Mouse (Mus musculus): Measurements from ENCODE around the gene Itih4. TPM values are rescaled to one million over a fixed set of nuclear protein-coding genes. Genes with fewer than 3 reads are reported as not detected.

The Itih4 gene
- polyA plus RNA-seq, 1 experiment from 2014 or later = not detected

DNA sequence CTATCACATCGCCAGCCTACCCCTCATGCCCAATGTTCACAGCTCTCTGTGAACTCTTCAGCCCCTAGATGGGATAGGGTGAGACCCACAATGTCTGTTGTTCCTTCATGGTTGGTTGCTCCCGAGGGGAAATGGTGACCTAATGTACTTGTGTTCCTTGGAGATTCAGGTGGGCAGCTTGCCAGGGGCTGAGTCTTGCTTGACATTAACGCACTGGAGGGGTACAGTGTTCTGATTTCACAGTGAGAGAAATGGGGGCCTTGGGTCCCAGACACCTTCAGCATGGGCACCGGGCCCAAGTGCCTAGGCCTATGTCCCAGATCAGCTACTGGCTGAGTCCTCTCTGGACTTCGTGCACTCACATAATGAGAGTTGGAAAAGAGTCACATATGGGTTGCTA is 27.1 kb downstream of the Itih4 start:
- H3K36me3 ChIP-seq = no peaks in the 10 kb centered on the region
- H3K9me3 ChIP-seq = no peaks in the 10 kb centered on the region
- ATAC-seq = no peak
- H3K9ac ChIP-seq (replicated peaks) = no peak overlapping the region
- no peak overlapping the region for H3K27ac ChIP-seq
- 94% methylated on average over 5 of the region's 5 CpGs for WGBS
- H3K4me1 ChIP-seq (replicated peaks) = no peaks in the 10 kb centered on the region
- H3K4me2 ChIP-seq (replicated peaks) = no peak overlapping the region
- H3K4me3 ChIP-seq (replicated peaks) = no peak overlapping the region
- no peaks in the 10 kb centered on the region for H3K27me3 ChIP-seq

DNA sequence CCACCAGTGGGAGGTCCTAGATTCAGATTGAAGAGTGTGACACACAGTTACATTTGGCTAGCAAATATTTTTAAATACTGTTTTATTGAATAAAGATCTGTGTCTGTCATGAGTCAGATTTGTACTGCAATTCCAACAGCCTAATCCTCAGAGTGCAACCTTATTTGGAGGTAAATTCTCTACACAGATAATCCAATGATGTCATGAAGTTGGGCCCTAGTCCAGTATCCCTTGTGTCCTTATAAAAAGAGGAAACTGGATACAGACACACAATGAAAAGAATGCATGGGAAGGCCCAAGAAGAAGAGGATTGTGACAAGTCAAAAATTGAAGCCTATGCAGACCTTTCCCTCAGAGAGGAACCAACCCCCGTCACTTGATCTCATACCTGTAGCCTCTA is 30.2 kb downstream of the Itih4 start:
- Histone ChIP-seq H3K27me3 (no peaks in the 10 kb centered on the region), H3K4me1 (replicated peaks) (no peaks in the 10 kb centered on the region), H3K4me2 (replicated peaks) (no peak overlapping the region), H3K9me3 (no peaks in the 10 kb centered on the region), H3K27ac (no peak overlapping the region), H3K4me3 (replicated peaks) (no peak overlapping the region), H3K36me3 (no peaks in the 10 kb centered on the region), H3K9ac (replicated peaks) (no peak overlapping the region)
- no peak for ATAC-seq
- 95% methylated on average over 1 of the region's 1 CpGs for WGBS

DNA sequence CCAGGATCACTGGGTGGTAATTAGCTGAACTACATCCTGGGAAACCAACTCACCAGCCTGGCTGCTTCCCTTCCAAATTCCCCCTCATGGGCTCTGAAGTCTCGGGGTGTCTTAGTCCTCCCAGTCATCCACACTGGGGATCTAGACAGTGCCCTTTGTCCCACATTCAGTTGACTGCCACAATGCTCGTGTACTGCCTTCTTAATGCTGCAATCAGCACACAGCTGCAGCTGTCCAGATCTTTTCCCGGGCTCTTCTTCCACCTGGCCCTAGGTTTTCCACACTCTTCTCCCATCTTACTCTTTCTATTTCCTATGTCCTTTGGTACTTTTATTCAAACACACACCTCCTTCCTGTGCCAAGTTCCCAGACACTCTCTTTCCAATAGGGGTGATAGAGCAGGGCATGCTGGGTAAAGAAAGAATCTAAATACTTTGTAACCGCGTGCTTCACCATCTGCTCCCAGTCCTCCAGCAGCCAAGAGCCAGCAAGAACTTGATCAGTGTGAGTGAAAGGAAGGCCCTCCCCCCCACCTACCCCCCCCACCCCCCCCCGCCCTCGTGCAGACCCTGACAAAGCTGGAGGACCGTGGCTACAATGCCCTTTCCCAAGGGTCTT is 35.9 kb downstream of the Itih4 start:
- Histone ChIP-seq H3K4me1 (replicated peaks) (0 out of 2 replicates have a peak, but pooled peaks cover 3% of the 10 kb centered on the region), H3K36me3 (no peaks in the 10 kb centered on the region), H3K27ac (no peak overlapping the region), H3K4me2 (replicated peaks) (no peak overlapping the region), H3K9me3 (no peaks in the 10 kb centered on the region), H3K4me3 (replicated peaks) (no peak overlapping the region), H3K9ac (replicated peaks) (no peak overlapping the region), H3K27me3 (no peaks in the 10 kb centered on the region)
- ATAC-seq = no peak
- WGBS = 62% methylated on average over 7 of the region's 8 CpGs

DNA sequence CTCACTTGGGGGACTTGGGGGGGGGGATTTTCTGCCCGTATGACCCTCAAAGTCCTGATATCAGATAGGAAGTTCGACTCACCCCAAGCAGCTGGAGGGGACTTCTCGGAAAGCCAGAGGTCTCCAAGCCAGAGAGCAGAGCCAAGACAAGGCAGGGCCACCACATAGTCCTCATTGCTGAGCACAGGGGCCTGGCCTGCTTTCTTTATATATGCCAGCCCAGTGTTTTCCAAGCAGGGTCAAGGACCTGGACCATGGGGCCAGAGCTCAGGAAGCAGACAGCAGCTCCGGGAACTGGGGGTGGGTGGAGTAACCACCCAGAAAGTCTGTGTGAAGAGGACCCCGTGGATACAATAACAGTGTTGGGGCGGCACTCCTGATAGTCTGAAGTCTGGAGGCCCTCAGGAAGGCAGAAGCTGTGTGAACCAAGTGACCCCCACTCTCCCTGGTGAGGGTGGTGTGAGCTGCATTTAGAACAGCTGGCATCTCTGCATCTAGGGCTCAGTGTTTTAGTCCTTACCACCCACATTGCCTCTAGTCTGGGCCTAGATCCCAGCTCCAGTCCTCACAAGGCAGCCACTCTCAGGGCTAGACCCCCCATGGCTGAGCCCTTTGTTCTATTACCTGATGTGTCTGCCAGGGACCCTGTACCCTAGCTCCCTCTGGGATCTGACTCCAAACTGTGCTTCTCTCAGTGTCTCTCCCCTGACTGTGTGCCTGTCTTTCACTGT is 37.3 kb downstream of the Itih4 start, which contains the start of gene Itih3:
Gene Itih3, minus strand, starts transcription at position 386 of the 731 bp plus-strand sequence.
- Histone ChIP-seq H3K36me3 (no peaks in the 10 kb centered on the region), H3K9me3 (no peaks in the 10 kb centered on the region), H3K27ac (no peak within 1 kb of the TSS), H3K9ac (replicated peaks) (no peak within 1 kb of the TSS), H3K27me3 (no peaks in the 10 kb centered on the region), H3K4me3 (replicated peaks) (no peak within 1 kb of the TSS), H3K4me2 (replicated peaks) (no peak within 1 kb of the TSS), H3K4me1 (replicated peaks) (0 out of 2 replicates have a peak, but pooled peaks cover 3% of the 10 kb centered on the region)
- 77% methylated on average over 6 of the region's 6 CpGs for WGBS
- no peak for ATAC-seq

DNA sequence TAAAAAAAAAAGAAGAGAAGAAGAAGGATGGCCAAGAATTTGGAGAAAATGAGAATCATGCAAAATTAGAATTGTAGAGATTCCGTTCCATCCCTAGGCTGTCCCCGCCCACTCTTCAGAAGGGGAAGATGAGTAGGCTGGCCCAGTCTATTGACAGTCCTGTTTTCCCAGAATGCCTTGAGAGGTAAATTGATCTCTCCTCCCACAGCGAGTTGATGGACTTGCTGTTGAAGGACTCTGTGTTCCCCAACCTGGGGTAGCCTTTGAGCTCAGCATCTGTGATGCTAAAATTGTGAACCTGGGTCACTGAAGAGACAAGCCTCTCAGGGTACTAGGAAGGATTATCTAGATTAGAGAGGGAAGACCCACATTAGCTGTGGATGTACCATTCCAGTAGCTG is 39.2 kb downstream of the Itih4 start:
- Histone ChIP-seq H3K36me3 (no peaks in the 10 kb centered on the region), H3K27ac (no peak overlapping the region), H3K4me1 (replicated peaks) (0 out of 2 replicates have a peak, but pooled peaks cover 3% of the 10 kb centered on the region), H3K4me3 (replicated peaks) (no peak overlapping the region), H3K9ac (replicated peaks) (no peak overlapping the region), H3K4me2 (replicated peaks) (no peak overlapping the region), H3K9me3 (no peaks in the 10 kb centered on the region), H3K27me3 (no peaks in the 10 kb centered on the region)
- no peak for ATAC-seq
- 93% methylated on average over 3 of the region's 3 CpGs for WGBS

DNA sequence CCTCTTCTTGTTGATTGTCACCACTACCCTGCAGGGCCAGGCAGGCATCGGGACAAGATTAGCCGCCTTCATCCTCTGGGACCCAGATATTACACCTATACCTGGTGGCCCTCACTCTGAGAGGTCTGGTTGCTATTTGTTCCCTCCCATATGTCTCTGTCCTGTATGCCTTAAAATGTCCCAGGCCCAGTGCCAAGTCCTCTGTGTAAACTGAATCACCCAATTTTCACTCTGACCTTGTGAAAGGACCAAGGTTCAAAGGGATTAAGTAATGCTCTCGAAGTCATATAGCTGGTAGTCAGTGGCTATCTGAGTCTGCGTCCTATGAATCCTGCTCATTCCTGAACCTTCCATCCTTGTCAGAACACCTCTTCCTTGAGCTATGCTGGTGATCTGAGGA is 44.1 kb downstream of the Itih4 start:
- no peaks in the 10 kb centered on the region for H3K27me3 ChIP-seq
- no peaks in the 10 kb centered on the region for H3K4me1 ChIP-seq (replicated peaks)
- ATAC-seq = no peak
- H3K4me2 ChIP-seq (replicated peaks) = no peak overlapping the region
- no peak overlapping the region for H3K9ac ChIP-seq (replicated peaks)
- no peaks in the 10 kb centered on the region for H3K36me3 ChIP-seq
- no peak overlapping the region for H3K27ac ChIP-seq
- no peaks in the 10 kb centered on the region for H3K9me3 ChIP-seq
- WGBS = 88% methylated on average over 4 of the region's 4 CpGs
- no peak overlapping the region for H3K4me3 ChIP-seq (replicated peaks)

DNA sequence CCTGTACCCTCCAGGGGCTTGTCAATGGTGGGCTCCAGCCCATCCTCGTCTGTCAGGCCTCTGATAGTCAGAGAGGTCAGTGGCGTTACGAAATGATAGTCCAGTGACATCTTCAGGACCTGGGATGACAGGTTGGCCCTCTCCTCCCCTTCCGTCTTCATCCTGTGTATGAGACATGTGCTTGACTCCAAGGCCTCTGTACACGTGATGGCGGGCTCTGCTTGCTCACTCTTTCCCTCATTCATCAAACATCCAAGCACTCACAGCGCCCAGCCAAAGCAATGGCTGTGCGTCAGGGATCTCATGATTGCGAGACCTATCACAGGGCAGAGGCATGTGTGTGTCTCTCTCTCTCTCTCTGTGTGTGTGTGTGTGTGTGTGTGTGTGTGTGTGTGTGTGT is 47.1 kb downstream of the Itih4 start:
- H3K27me3 ChIP-seq = no peaks in the 10 kb centered on the region

DNA sequence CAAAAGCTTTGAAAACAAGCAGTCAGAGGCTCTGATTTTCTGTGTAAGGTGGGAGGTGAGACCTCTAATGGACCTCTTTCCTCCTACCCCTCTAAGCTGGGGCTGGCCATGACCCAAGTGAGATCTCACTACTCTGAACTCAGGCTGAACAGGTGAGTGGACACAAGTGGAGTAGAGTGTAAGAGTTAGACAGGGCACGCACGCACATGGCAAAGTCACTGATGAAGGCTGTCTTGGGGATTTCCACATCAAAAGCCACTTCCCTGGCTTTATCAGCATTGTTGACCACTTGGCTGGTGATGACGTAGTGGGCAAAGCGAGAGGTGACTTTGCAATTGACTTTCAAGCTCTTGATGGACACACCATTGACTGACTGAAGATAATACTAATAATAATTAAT is 56.0 kb downstream of the Itih4 start:
- ATAC-seq = no peak
- no peaks in the 10 kb centered on the region for H3K9me3 ChIP-seq
- no peak overlapping the region for H3K27ac ChIP-seq
- H3K27me3 ChIP-seq = no peaks in the 10 kb centered on the region
- H3K4me2 ChIP-seq (replicated peaks) = no peak overlapping the region
- H3K4me3 ChIP-seq (replicated peaks) = no peak overlapping the region
- no peaks in the 10 kb centered on the region for H3K4me1 ChIP-seq (replicated peaks)
- H3K36me3 ChIP-seq = no peaks in the 10 kb centered on the region
- no peak overlapping the region for H3K9ac ChIP-seq (replicated peaks)
- 94% methylated on average over 4 of the region's 4 CpGs for WGBS

More for the DNA sequence above, 47.1 kb downstream of the Itih4 start:
- Histone ChIP-seq H3K4me3 (replicated peaks) (no peak overlapping the region), H3K27ac (no peak overlapping the region), H3K36me3 (no peaks in the 10 kb centered on the region), H3K4me1 (replicated peaks) (no peaks in the 10 kb centered on the region), H3K9ac (replicated peaks) (no peak overlapping the region), H3K9me3 (no peaks in the 10 kb centered on the region), H3K4me2 (replicated peaks) (no peak overlapping the region)
- no peak for ATAC-seq
- WGBS = 92% methylated on average over 9 of the region's 9 CpGs

DNA sequence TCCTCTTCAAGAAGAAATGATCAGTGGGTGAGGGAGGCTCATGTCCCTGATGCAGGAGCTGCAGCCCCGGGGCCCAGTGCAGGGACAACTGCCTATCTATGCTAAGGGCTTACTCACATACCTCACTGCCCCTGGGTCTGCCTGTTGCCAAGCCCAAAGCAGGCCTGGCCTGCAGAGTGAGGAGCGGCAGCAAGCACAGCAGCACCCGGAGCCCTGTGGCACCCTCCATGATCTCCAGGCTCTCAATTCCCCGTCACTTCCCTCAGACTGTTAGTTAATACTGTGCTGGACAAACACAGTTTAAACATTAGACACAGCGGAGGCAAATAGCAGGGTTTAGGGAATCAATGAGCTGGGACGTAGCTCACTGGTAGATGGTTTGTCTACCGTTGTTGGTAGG is 56.8 kb downstream of the Itih4 start, which contains the start of gene Itih1:
Gene Itih1, minus strand, starts transcription at position 252 of the 400 bp plus-strand sequence.
- H3K4me2 ChIP-seq (replicated peaks) = no peak within 1 kb of the TSS
- 90% methylated on average over 7 of the region's 7 CpGs for whole genome bisulfite sequencing
- no peak within 1 kb of the TSS for H3K4me3 ChIP-seq (replicated peaks)
- no peaks in the 10 kb centered on the region for H3K9me3 ChIP-seq
- H3K27me3 ChIP-seq = no peaks in the 10 kb centered on the region
- no peaks in the 10 kb centered on the region for H3K36me3 ChIP-seq
- H3K9ac ChIP-seq (replicated peaks) = no peak within 1 kb of the TSS
- no peaks in the 10 kb centered on the region for H3K4me1 ChIP-seq (replicated peaks)
- no peak within 1 kb of the TSS for H3K27ac ChIP-seq
- ATAC-seq = no peak

DNA sequence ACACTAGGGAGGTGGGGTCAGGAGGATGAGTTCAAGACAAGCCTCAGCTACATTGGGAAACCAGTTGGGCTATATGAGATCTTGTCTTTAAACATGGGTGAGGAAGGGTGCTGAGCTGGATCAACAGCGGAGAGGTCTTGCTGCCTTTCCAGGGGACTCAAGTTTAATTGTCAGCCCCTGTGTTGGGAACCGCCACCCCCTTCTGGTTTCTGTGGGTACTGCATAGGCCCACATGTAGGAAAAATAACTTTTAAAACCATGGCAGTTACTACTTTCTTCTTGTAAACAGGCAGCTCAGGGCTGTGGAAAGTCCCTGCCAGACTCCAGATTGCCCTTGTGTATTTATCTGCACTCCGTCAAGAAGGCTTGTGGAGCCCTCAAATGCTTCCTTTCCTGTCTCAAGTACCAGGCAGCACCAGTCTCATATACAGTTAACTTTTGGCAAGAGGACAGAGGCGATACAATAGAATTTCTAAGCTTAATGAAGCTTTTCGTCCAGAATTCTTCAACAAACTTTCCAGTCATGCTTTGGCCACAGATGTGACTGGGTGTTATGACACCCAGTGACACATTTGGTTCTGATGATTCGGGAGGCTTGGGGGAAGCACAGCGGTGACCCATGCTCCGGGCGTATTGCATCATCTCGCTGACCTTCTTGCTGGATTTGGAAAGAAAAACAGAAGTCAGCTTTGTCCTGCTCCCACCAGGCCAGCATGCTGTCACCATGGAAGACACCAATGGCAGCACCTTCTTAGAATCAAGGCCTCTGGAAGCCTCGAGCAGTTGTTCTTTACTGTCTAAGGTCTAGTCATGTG is 57.8 kb downstream of the Itih4 start:
- no peak for ATAC-seq
- H3K27me3 ChIP-seq = no peaks in the 10 kb centered on the region
- no peak overlapping the region for H3K4me3 ChIP-seq (replicated peaks)
- WGBS = 68% methylated on average over 11 of the region's 11 CpGs
- no peak overlapping the region for H3K9ac ChIP-seq (replicated peaks)
- H3K36me3 ChIP-seq = no peaks in the 10 kb centered on the region
- H3K27ac ChIP-seq = no peak overlapping the region
- H3K9me3 ChIP-seq = no peaks in the 10 kb centered on the region
- H3K4me1 ChIP-seq (replicated peaks) = no peaks in the 10 kb centered on the region
- no peak overlapping the region for H3K4me2 ChIP-seq (replicated peaks)

DNA sequence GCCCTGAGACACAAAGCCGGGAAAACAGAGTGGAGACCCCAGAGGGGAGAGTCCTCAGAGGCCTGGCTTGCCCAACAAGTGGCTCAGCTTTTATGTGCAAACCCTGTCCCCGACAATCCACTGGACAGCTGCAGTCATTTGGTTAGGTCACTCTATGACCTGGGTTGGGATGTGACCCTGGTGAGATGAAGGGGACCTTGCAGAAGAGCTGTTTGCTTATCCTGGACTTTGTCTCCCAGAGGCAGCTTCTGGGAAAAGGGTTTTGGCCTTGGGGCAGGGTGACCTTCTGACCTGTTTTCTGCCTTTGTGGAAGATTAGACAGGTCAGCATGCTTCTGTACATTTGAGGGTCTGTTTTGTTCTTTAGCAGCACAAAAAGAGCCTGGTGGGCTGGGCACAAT is 58.5 kb downstream of the Itih4 start:
- no peaks in the 10 kb centered on the region for H3K36me3 ChIP-seq
- no peaks in the 10 kb centered on the region for H3K27me3 ChIP-seq
- no peaks in the 10 kb centered on the region for H3K9me3 ChIP-seq
- ATAC-seq = no peak
- H3K4me1 ChIP-seq (replicated peaks) = no peaks in the 10 kb centered on the region
- no peak overlapping the region for H3K27ac ChIP-seq
- no peak overlapping the region for H3K4me3 ChIP-seq (replicated peaks)
- no peak overlapping the region for H3K9ac ChIP-seq (replicated peaks)
- WGBS = 78% methylated on average over 2 of the region's 2 CpGs
- no peak overlapping the region for H3K4me2 ChIP-seq (replicated peaks)

DNA sequence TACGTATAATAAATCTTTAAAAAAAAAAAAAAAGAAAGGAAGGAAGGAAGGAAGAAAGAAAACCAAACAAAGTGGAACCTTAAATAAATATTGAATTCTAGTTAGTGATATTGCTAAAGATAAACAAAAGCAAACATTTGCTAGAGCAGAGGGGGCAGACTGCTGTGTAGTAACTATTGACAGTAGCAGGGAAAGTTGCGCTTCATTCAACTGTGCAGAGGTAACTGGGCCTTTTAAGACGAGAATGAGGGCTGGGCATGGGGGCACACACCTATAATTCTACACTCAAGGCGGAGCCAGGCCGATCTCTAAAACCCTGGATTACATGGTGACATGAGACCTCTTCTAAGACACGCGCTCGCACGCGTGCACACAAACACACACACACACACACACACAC is 63.7 kb downstream of the Itih4 start:
- no peak for ATAC-seq
- Histone ChIP-seq H3K4me2 (replicated peaks) (no peak overlapping the region), H3K27ac (no peak overlapping the region), H3K9ac (replicated peaks) (no peak overlapping the region), H3K9me3 (no peaks in the 10 kb centered on the region), H3K4me3 (replicated peaks) (no peak overlapping the region), H3K36me3 (peaks cover 9% of the 10 kb centered on the region), H3K4me1 (replicated peaks) (peaks cover 12% of the 10 kb centered on the region), H3K27me3 (no peaks in the 10 kb centered on the region)
- WGBS = 97% methylated on average over 10 of the region's 10 CpGs
